Mouse (Mus musculus): Measurements from ENCODE around the gene Atxn1. TPM values are rescaled to one million over a fixed set of nuclear protein-coding genes. Genes with fewer than 3 reads are reported as not detected.
A peak's percentile ranks its signal among the peaks of the same experiment; 100 is the strongest.

Atxn1 gene
- total and polyA plus RNA-seq, 3 experiments, result 0.39 to 1.1 TPM; not detected in 1

GRCm38 (mm10) chr13:45932491-45932921 lies 32.3 kb downstream of the Atxn1 start:
- Histone ChIP-seq H3K9me3 (replicated peaks; ENCODE audit: insufficient read depth, low read length) (no peaks in the 10 kb centered on the region), H3K79me2 (ENCODE audit: control insufficient read depth, insufficient read depth, low read length, poor library complexity) (no peaks in the 10 kb centered on the region), H3K27me3 (ENCODE audit: control insufficient read depth in 1 of 2, insufficient read depth in 2 of 2, low read length in 2 of 2) (no peaks in the 10 kb centered on the region), H3K4me1 (ENCODE audit: control insufficient read depth in 1 of 2, insufficient read depth in 2 of 2, low read length in 2 of 2) (no peaks in the 10 kb centered on the region), H3K27ac (ENCODE audit: control insufficient read depth, low read depth, low read length) (no peak overlapping the region), H3K9ac (ENCODE audit: control insufficient read depth, low read depth, low read length, poor library complexity, severe bottlenecking) (no peak overlapping the region), H3K36me3 (ENCODE audit: control insufficient read depth in 1 of 2, insufficient read depth in 2 of 2, low read length in 2 of 2) (no peaks in the 10 kb centered on the region), H3K4me3 (ENCODE audit: control insufficient read depth in 1 of 2, insufficient read depth in 1 of 2, low read depth in 2 of 2, low read length in 2 of 2) (no peak overlapping the region)
- TF ChIP-seq TBP (IDR thresholded peaks at IDR 0.05; ENCODE audit: low read depth, low read length), result no peak
- no peak for TF ChIP-seq EP300 (IDR thresholded peaks at IDR 0.05; ENCODE audit: low read depth in 1 of 2, low read length in 2 of 2)
- no peak for TF ChIP-seq POLR2A (IDR thresholded peaks at IDR 0.05; ENCODE audit: control insufficient read depth in 1 of 2, insufficient read depth in 1 of 2, low read depth in 1 of 2, low read length in 2 of 2, poor library complexity in 1 of 2)
- no peak for TF ChIP-seq RCOR1 (IDR thresholded peaks at IDR 0.05; ENCODE audit: low read depth, low read length)
- TF ChIP-seq NELFE (IDR thresholded peaks at IDR 0.05; ENCODE audit: low read depth, low read length), result no peak
- TF ChIP-seq MYC (IDR thresholded peaks at IDR 0.05; ENCODE audit: low read depth, low read length), result no peak
- no peak for DNase-seq (ENCODE audit: low read depth, low spot score)

- H3K79me2 ChIP-seq (ENCODE audit: control insufficient read depth, insufficient read depth, low read length, poor library complexity), result no peaks in the 10 kb centered on the region
- H3K4me1 ChIP-seq (ENCODE audit: control insufficient read depth in 1 of 2, insufficient read depth in 2 of 2, low read length in 2 of 2), result no peaks in the 10 kb centered on the region
- H3K27ac ChIP-seq (ENCODE audit: control insufficient read depth, low read depth, low read length), result no peak overlapping the region
- H3K36me3 ChIP-seq (ENCODE audit: control insufficient read depth in 1 of 2, insufficient read depth in 2 of 2, low read length in 2 of 2), result no peaks in the 10 kb centered on the region
- H3K27me3 ChIP-seq (ENCODE audit: control insufficient read depth in 1 of 2, insufficient read depth in 2 of 2, low read length in 2 of 2), result no peaks in the 10 kb centered on the region
- TF ChIP-seq CTCF (IDR thresholded peaks at IDR 0.05 in 2 of 3, conservative IDR thresholded peaks at IDR 0.05 in 1 of 3; ENCODE audit: control insufficient read depth in 1 of 3, insufficient read depth in 1 of 3, low read depth in 2 of 3, low read length in 3 of 3, poor library complexity in 1 of 3, severe bottlenecking in 1 of 3), result peak; percentile 48 to 54 (median 52)
- TF ChIP-seq POLR2AphosphoS5 (IDR thresholded peaks at IDR 0.05; ENCODE audit: borderline replicate concordance, low read depth, low read length), result no peak
- TF ChIP-seq SMC3 (IDR thresholded peaks at IDR 0.05; ENCODE audit: low read depth, low read length), result peak; percentile 59
- no peak for TF ChIP-seq TAL1 (IDR thresholded peaks at IDR 0.05; ENCODE audit: low read length)
- no peak for TF ChIP-seq JUND (IDR thresholded peaks at IDR 0.05; ENCODE audit: low read depth, low read length)
- no peak for TF ChIP-seq NELFE (IDR thresholded peaks at IDR 0.05; ENCODE audit: low read depth, low read length)
- TF ChIP-seq POLR2A (IDR thresholded peaks at IDR 0.05; ENCODE audit: control insufficient read depth in 1 of 2, insufficient read depth in 1 of 2, low read depth in 1 of 2, low read length in 2 of 2, poor library complexity in 1 of 2), result no peak
- peak; percentile 54 for TF ChIP-seq RAD21 (IDR thresholded peaks at IDR 0.05; ENCODE audit: low read depth, low read length)
- TF ChIP-seq MAFK (IDR thresholded peaks at IDR 0.05; ENCODE audit: borderline replicate concordance, low read depth, low read length), result no peak
- no peak for TF ChIP-seq RCOR1 (IDR thresholded peaks at IDR 0.05; ENCODE audit: low read depth, low read length)
- peak; percentile 41; the same call in 1 of the 2 replicates for TF ChIP-seq ZC3H11A (IDR thresholded peaks at IDR 0.05; ENCODE audit: low read depth, low read length)
- no peak overlapping the region for H3K4me3 ChIP-seq (ENCODE audit: control insufficient read depth in 1 of 2, insufficient read depth in 1 of 2, low read depth in 2 of 2, low read length in 2 of 2)
- peak; percentile 39 for DNase-seq (ENCODE audit: low read depth, low spot score)
- H3K9ac ChIP-seq (ENCODE audit: control insufficient read depth, low read depth, low read length, poor library complexity, severe bottlenecking), result no peak overlapping the region
- no peaks in the 10 kb centered on the region for H3K9me3 ChIP-seq (replicated peaks; ENCODE audit: insufficient read depth, low read length)
Measured at GRCm38 (mm10) chr13:45931891-45932290, 32.9 kb downstream of the Atxn1 start.

DNA sequence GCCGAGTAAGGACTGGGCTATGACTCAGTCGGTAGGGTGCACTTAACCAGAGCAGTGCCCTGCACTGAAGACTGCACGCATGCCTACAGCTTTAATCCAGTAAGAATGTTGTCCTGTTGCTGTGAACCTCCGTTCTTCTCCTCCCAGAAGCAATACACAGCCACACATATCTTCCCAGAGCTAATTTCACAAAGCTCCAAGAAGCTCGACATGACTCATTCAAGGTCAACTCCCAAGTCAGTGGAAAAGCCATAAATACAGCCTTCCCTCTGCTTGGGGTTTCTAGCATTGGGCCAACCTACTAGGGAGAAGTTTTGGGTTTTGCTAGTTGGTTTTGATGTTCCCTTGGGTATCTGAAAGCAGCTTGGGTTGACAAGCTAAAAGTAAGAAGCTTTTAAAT lies 33.6 kb downstream of the Atxn1 start:
- Histone ChIP-seq H3K9ac (ENCODE audit: control insufficient read depth, low read depth, low read length, poor library complexity, severe bottlenecking) (no peak overlapping the region), H3K4me1 (ENCODE audit: control insufficient read depth in 1 of 2, insufficient read depth in 2 of 2, low read length in 2 of 2) (no peaks in the 10 kb centered on the region), H3K4me3 (ENCODE audit: control insufficient read depth in 1 of 2, insufficient read depth in 1 of 2, low read depth in 2 of 2, low read length in 2 of 2) (no peak overlapping the region), H3K27ac (ENCODE audit: control insufficient read depth, low read depth, low read length) (no peak overlapping the region), H3K27me3 (ENCODE audit: control insufficient read depth in 1 of 2, insufficient read depth in 2 of 2, low read length in 2 of 2) (no peaks in the 10 kb centered on the region), H3K79me2 (ENCODE audit: control insufficient read depth, insufficient read depth, low read length, poor library complexity) (no peaks in the 10 kb centered on the region), H3K36me3 (ENCODE audit: control insufficient read depth in 1 of 2, insufficient read depth in 2 of 2, low read length in 2 of 2) (no peaks in the 10 kb centered on the region), H3K9me3 (replicated peaks; ENCODE audit: insufficient read depth, low read length) (no peaks in the 10 kb centered on the region)
- DNase-seq (ENCODE audit: low read depth, low spot score), result no peak
- TF ChIP-seq POLR2AphosphoS5 (IDR thresholded peaks at IDR 0.05; ENCODE audit: borderline replicate concordance, low read depth, low read length) (no peak), RAD21 (IDR thresholded peaks at IDR 0.05; ENCODE audit: low read depth, low read length) (no peak), NELFE (IDR thresholded peaks at IDR 0.05; ENCODE audit: low read depth, low read length) (no peak), RCOR1 (IDR thresholded peaks at IDR 0.05; ENCODE audit: low read depth, low read length) (no peak), MEF2A (IDR thresholded peaks at IDR 0.05; ENCODE audit: extremely low read depth, insufficient replicate concordance, low read depth, low read length, poor library complexity, severe bottlenecking) (no peak), POLR2A (IDR thresholded peaks at IDR 0.05; ENCODE audit: control insufficient read depth in 1 of 2, insufficient read depth in 1 of 2, low read depth in 1 of 2, low read length in 2 of 2, poor library complexity in 1 of 2) (no peak), ELF1 (IDR thresholded peaks at IDR 0.05; ENCODE audit: low read depth, low read length) (no peak), ZKSCAN1 (IDR thresholded peaks at IDR 0.05; ENCODE audit: low read depth, low read length) (no peak), USF2 (IDR thresholded peaks at IDR 0.05; ENCODE audit: borderline replicate concordance in 1 of 2, insufficient read depth in 1 of 2, low read depth in 1 of 2, low read length in 2 of 2) (no peak), E2F4 (IDR thresholded peaks at IDR 0.05; ENCODE audit: borderline replicate concordance, low read depth, low read length) (no peak), USF1 (IDR thresholded peaks at IDR 0.05; ENCODE audit: low read depth, low read length) (no peak), TAL1 (IDR thresholded peaks at IDR 0.05; ENCODE audit: low read length) (no peak), ZNF384 (IDR thresholded peaks at IDR 0.05; ENCODE audit: low read depth, low read length) (no peak), EP300 (IDR thresholded peaks at IDR 0.05; ENCODE audit: low read depth in 1 of 2, low read length in 2 of 2) (no peak), BHLHE40 (IDR thresholded peaks at IDR 0.05; ENCODE audit: borderline replicate concordance, low read depth, low read length) (no peak), ZC3H11A (IDR thresholded peaks at IDR 0.05; ENCODE audit: low read depth, low read length) (no peak), SMC3 (IDR thresholded peaks at IDR 0.05; ENCODE audit: low read depth, low read length) (no peak), MAZ (IDR thresholded peaks at IDR 0.05; ENCODE audit: low read depth, low read length) (no peak)
